Mouse (Mus musculus): ENCODE measurements at regions not wholly inside any gene's neighbourhood (a gene's known extent, or its start where the extent isn't known, plus 50 kb on each side); places are given as distances from the start of the nearest gene placed in this dataset.

- no peak for TF ChIP-seq CTCF (conservative IDR thresholded peaks at IDR 0.05; ENCODE audit: low read length)
- TF ChIP-seq NANOG (IDR thresholded peaks at IDR 0.05; ENCODE audit: borderline replicate concordance, low read length), result no peak
- no peak for TF ChIP-seq POU5F1 (IDR thresholded peaks at IDR 0.05; ENCODE audit: borderline replicate concordance, low read length)
Measured at GRCm38 (mm10) chr14:46145584-46145983, 233.6 kb upstream of the Gm15217 start.

Data from E14TG2a.4 (cell line).